Mouse (Mus musculus): ENCODE measurements around the gene Prpf19.

DNA sequence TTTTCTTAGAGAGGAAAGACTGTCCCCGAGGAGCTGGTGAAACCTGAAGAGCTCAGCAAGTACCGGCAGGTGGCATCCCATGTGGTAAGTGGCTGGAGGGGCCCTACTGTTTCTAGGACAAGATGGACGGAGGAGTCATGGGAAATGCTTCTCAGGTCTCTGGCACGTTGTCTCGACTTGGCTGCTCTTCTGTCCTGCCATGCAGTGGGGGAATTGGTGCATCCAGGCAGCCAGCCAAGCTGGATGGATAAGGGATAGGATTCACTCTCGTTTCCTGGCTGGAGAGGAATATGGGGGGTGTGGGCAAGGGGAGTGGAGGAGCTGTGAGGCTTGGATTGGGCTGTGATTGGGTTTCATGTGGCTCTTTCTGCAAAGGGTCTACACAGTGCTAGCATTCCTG lies 5.3 kb downstream of the Prpf19 start:
- TF ChIP-seq CTCF (IDR thresholded peaks at IDR 0.05) (peak; percentile 26; the same call in 1 of the 2 replicates), POLR2A (IDR thresholded peaks at IDR 0.05; ENCODE audit: insufficient read depth, low read depth, low read length) (no peak)
